Comparison of ENCODE assay signal across 11 mouse cellular contexts in the genomic region with DNA sequence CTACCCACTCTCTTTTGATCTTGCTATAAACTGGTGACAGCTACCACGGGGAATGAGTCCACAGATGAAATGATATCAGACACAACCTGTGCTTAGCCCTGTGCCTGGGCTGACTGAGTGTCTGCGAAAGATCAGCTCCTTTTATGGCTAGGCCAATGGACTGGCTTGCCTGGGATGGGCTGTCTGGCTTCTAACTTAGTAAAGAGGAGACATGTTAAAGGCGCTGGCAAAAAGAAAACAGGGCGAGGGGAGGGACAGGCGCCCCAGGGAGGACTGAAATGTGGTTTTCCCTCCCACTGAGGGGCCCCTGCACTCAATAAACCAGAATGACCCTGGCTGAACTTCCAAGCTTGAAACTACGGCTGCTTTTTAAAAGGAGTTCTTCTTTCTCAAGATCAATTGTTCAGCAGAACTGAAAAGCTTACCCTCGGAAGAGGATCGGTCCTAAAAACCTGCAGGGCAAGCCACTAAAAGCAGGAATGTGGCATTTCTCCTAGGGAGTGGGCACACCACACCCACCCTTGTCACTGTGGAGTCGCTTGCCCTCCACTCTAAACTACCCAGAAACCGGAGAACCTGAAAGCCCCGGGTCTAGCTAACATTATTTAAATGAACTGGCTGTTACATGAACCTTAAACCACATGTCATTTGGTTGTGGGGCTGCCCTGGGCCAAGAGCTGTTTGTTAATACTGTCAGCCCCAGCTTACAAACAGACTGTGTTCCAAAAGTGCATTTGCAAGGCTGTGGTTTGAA. TPM values are rescaled to one million over a fixed set of nuclear protein-coding genes. Genes with fewer than 3 reads are reported as not detected.
DNase-seq lines count a peak whose midpoint lies in the region; ATAC-seq lines count a peak whose summit lies in the region.
"Had no signal": no experiment of that assay in that cellular context is flagged by ENCODE, and none has a peak within 500 bp of the region (broad histone marks: within the 10 kb centered on the region; RNA-seq: fewer than 3 reads in every experiment).

No protein-coding gene starts in this region.

- H3K27ac ChIP-seq in forebrain, embryonic 11.5 days (ENCODE audit: low read depth, low read length) = no peak overlapping the region; the same call in 1 of the 2 replicates
- H3K27ac ChIP-seq in forebrain, embryonic 16.5 days (ENCODE audit: low read length) = no peak overlapping the region
- 0 out of 2 replicates have a peak overlapping the region, but pooled peaks have one; percentile 5 for H3K27ac ChIP-seq in kidney, embryonic 16.5 days (ENCODE audit: low read length)
- 0 out of 2 replicates have a peak overlapping the region, but pooled peaks have one; percentile 7 for H3K27ac ChIP-seq in intestine, embryonic 15.5 days
- peak overlapping the region; percentile 37; the same call in 1 of the 2 replicates for H3K27ac ChIP-seq in neural tube, embryonic 15.5 days (replicated peaks)
- H3K27ac ChIP-seq: liver, embryonic 13.5 days had no signal

- intact Hi-C loops in left cerebral cortex, postnatal 25 days (cut with DNase I) = no loop called here

- H3K9ac ChIP-seq in forebrain, embryonic 11.5 days (ENCODE audit: low read length) = peak overlapping the region; percentile 20
- H3K9ac ChIP-seq in forebrain, embryonic 16.5 days (replicated peaks; ENCODE audit: low read depth, low read length) = no peak overlapping the region
- H3K9ac ChIP-seq in kidney, embryonic 16.5 days (replicated peaks; ENCODE audit: low read length) = no peak overlapping the region
- H3K9ac ChIP-seq in intestine, embryonic 15.5 days = no peak overlapping the region
- no peak overlapping the region for H3K9ac ChIP-seq in neural tube, embryonic 15.5 days (replicated peaks)
- H3K9ac ChIP-seq: liver, embryonic 13.5 days had no signal

- H3K9me3 ChIP-seq in forebrain, embryonic 11.5 days (ENCODE audit: control insufficient read depth, low read length) = no peaks in the 10 kb centered on the region
- no peaks in the 10 kb centered on the region for H3K9me3 ChIP-seq in forebrain, embryonic 16.5 days (ENCODE audit: control insufficient read depth, low read length)
- no peaks in the 10 kb centered on the region for H3K9me3 ChIP-seq in kidney, embryonic 16.5 days (ENCODE audit: low read length)
- no peaks in the 10 kb centered on the region for H3K9me3 ChIP-seq in intestine, embryonic 15.5 days
- no peaks in the 10 kb centered on the region for H3K9me3 ChIP-seq in neural tube, embryonic 15.5 days (replicated peaks)
- H3K9me3 ChIP-seq: liver, embryonic 13.5 days had no signal

- no peaks in the 10 kb centered on the region; the same call in 1 of the 2 replicates for H3K27me3 ChIP-seq in forebrain, embryonic 11.5 days (ENCODE audit: control insufficient read depth, insufficient read depth, low read length)
- 0 out of 2 replicates have a peak, but pooled peaks cover 3% of the 10 kb centered on the region for H3K27me3 ChIP-seq in forebrain, embryonic 16.5 days (replicated peaks; ENCODE audit: control insufficient read depth, insufficient read depth, low read length)
- peaks cover 4% of the 10 kb centered on the region; the same call in 1 of the 2 replicates for H3K27me3 ChIP-seq in kidney, embryonic 16.5 days (ENCODE audit: insufficient read depth, low read length)
- H3K27me3 ChIP-seq in intestine, embryonic 15.5 days (replicated peaks) = no peaks in the 10 kb centered on the region
- peaks cover 9% of the 10 kb centered on the region; the same call in 1 of the 2 replicates for H3K27me3 ChIP-seq in neural tube, embryonic 15.5 days (replicated peaks)

- no peaks in the 10 kb centered on the region for H3K36me3 ChIP-seq in forebrain, embryonic 11.5 days (ENCODE audit: control insufficient read depth, insufficient read depth, low read length)
- H3K36me3 ChIP-seq in forebrain, embryonic 16.5 days (ENCODE audit: control insufficient read depth, insufficient read depth) = no peaks in the 10 kb centered on the region
- H3K36me3 ChIP-seq in kidney, embryonic 16.5 days (ENCODE audit: insufficient read depth, low read length) = no peaks in the 10 kb centered on the region
- H3K36me3 ChIP-seq in intestine, embryonic 15.5 days = no peaks in the 10 kb centered on the region
- H3K36me3 ChIP-seq in neural tube, embryonic 15.5 days = no peaks in the 10 kb centered on the region
- H3K36me3 ChIP-seq: liver, embryonic 13.5 days had no signal

- peak; percentile 53 for DNase-seq in forebrain, embryonic 11.5 days (ENCODE audit: low spot score)
- no peak for DNase-seq in kidney, adult 8-10 months
- no peak for DNase-seq in left cerebral cortex, postnatal 25 days (ENCODE audit: low spot score in 2 of 2)
- no peak for DNase-seq in right cerebral cortex, postnatal 36 days (ENCODE audit: low spot score in 2 of 2)
- DNase-seq: kidney, adult 18-20 months; liver, embryonic 13.5 days had no signal

- no peak for ATAC-seq in forebrain, embryonic 11.5 days (replicated peaks; ENCODE audit: low FRiP score)
- no peak for ATAC-seq in forebrain, embryonic 16.5 days
- ATAC-seq in kidney, embryonic 16.5 days (ENCODE audit: low FRiP score, low TSS enrichment) = peak; percentile 62; the same call in 1 of the 2 replicates
- ATAC-seq in intestine, embryonic 15.5 days = peak; percentile 74
- peak; percentile 46; the same call in 1 of the 2 replicates for ATAC-seq in neural tube, embryonic 15.5 days (ENCODE audit: low FRiP score)

- 9% methylated on average over 11 of the region's 11 CpGs for WGBS in forebrain, embryonic 11.5 days
- WGBS in forebrain, embryonic 16.5 days = 12% methylated on average over 11 of the region's 11 CpGs
- 9% methylated on average over 11 of the region's 11 CpGs for WGBS in kidney, embryonic 16.5 days
- 13% methylated on average over 11 of the region's 11 CpGs for WGBS in intestine, embryonic 15.5 days
- 13% methylated on average over 11 of the region's 11 CpGs for WGBS in neural tube, embryonic 15.5 days

- H3K4me1 ChIP-seq in forebrain, embryonic 11.5 days (replicated peaks; ENCODE audit: control insufficient read depth, insufficient read depth, low read length) = peaks cover 8% of the 10 kb centered on the region; the same call in 1 of the 2 replicates
- H3K4me1 ChIP-seq in forebrain, embryonic 16.5 days (replicated peaks; ENCODE audit: control insufficient read depth, insufficient read depth, low read length) = peaks cover 6% of the 10 kb centered on the region; the same call in 1 of the 2 replicates
- peaks cover 21% of the 10 kb centered on the region for H3K4me1 ChIP-seq in kidney, embryonic 16.5 days (ENCODE audit: insufficient read depth, low read length)
- no peaks in the 10 kb centered on the region; the same call in 1 of the 2 replicates for H3K4me1 ChIP-seq in intestine, embryonic 15.5 days (replicated peaks)
- H3K4me1 ChIP-seq in neural tube, embryonic 15.5 days = peaks cover 13% of the 10 kb centered on the region
- H3K4me1 ChIP-seq: liver, embryonic 13.5 days had no signal

- no peak overlapping the region for H3K4me3 ChIP-seq in forebrain, embryonic 11.5 days (ENCODE audit: low read depth, low read length)
- H3K4me3 ChIP-seq in forebrain, embryonic 16.5 days (replicated peaks; ENCODE audit: low read length) = no peak overlapping the region
- H3K4me3 ChIP-seq in kidney, embryonic 16.5 days (ENCODE audit: low read length) = no peak overlapping the region
- H3K4me3 ChIP-seq in intestine, embryonic 15.5 days (replicated peaks) = no peak overlapping the region
- no peak overlapping the region for H3K4me3 ChIP-seq in neural tube, embryonic 15.5 days (replicated peaks)
- H3K4me3 ChIP-seq: erythroblast, embryonic 14.5 days; liver, embryonic 13.5 days had no signal

- 0 out of 2 replicates have a peak overlapping the region, but pooled peaks have one; percentile 8 for H3K4me2 ChIP-seq in forebrain, embryonic 11.5 days (ENCODE audit: low read depth, low read length, severe bottlenecking)
- no peak overlapping the region for H3K4me2 ChIP-seq in forebrain, embryonic 16.5 days (ENCODE audit: low read length)
- 0 out of 2 replicates have a peak overlapping the region, but pooled peaks have one; percentile 1 for H3K4me2 ChIP-seq in kidney, embryonic 16.5 days (replicated peaks; ENCODE audit: low read depth, low read length)
- H3K4me2 ChIP-seq in intestine, embryonic 15.5 days (replicated peaks) = no peak overlapping the region
- 0 out of 2 replicates have a peak overlapping the region, but pooled peaks have one; percentile 5 for H3K4me2 ChIP-seq in neural tube, embryonic 15.5 days
- H3K4me2 ChIP-seq: liver, embryonic 13.5 days had no signal

RNA-seq across cellular contexts. Expression of a gene that starts 17.8 kb away (rescaled TPM):
- polyA plus RNA-seq in forebrain, embryonic 11.5 days (2014; fragmentation: Nextera tagmentation; extraction: Ambion mirVana) = 102 and 107 TPM in 2 replicates
- polyA plus RNA-seq in forebrain, embryonic 16.5 days (2015; fragmentation: Nextera tagmentation; extraction: Ambion mirVana) = 33.4 and 44.9 TPM in 2 replicates
- polyA plus RNA-seq in kidney, embryonic 16.5 days (2015; fragmentation: Nextera tagmentation; extraction: Ambion mirVana) = 166 and 172 TPM in 2 replicates
- polyA plus RNA-seq in intestine, embryonic 15.5 days (2015; fragmentation: Nextera tagmentation; extraction: Ambion mirVana) = 93.8 and 109 TPM in 2 replicates
- 70.1 and 71.1 TPM in 2 replicates for polyA plus RNA-seq in neural tube, embryonic 15.5 days (2015; fragmentation: Nextera tagmentation; extraction: Ambion mirVana)
- 1 to 10 TPM; 2.4 to 2.5 TPM for total RNA-seq in left cerebral cortex, postnatal 25 days (2021)
- polyA plus RNA-seq: erythroblast, embryonic 14.5 days had no signal

RNA-seq across cellular contexts. Expression of a gene that starts 57.7 kb away (rescaled TPM):
- polyA plus RNA-seq in forebrain, embryonic 11.5 days (2014; fragmentation: Nextera tagmentation; extraction: Ambion mirVana) = 1.3 and 1.4 TPM in 2 replicates
- polyA plus RNA-seq in forebrain, embryonic 16.5 days (2015; fragmentation: Nextera tagmentation; extraction: Ambion mirVana) = 0.84 and 1.0 TPM in 2 replicates
- polyA plus RNA-seq in kidney, embryonic 16.5 days (2015; fragmentation: Nextera tagmentation; extraction: Ambion mirVana) = 3.2 and 3.5 TPM in 2 replicates
- 2.8 and 3.2 TPM in 2 replicates for polyA plus RNA-seq in intestine, embryonic 15.5 days (2015; fragmentation: Nextera tagmentation; extraction: Ambion mirVana)
- 1.3 and 2.1 TPM in 2 replicates for polyA plus RNA-seq in neural tube, embryonic 15.5 days (2015; fragmentation: Nextera tagmentation; extraction: Ambion mirVana)
- under 1 TPM; 0.80 to 0.87 TPM for total RNA-seq in left cerebral cortex, postnatal 25 days (2021)
- polyA plus RNA-seq: erythroblast, embryonic 14.5 days had no signal

Comparison
In these comparisons a context has a peak if more than half of its experiments do, and no peak if none do; other contexts are left out.
1. H3K4me2 ChIP-seq: peak in forebrain, embryonic 11.5 days (single experiment), kidney, embryonic 16.5 days (single experiment) and neural tube, embryonic 15.5 days (single experiment); none in forebrain, embryonic 16.5 days (single experiment) and intestine, embryonic 15.5 days (single experiment).
2. ATAC-seq: peak in kidney, embryonic 16.5 days (single experiment), intestine, embryonic 15.5 days (single experiment) and neural tube, embryonic 15.5 days (single experiment); none in forebrain, embryonic 11.5 days (single experiment) and forebrain, embryonic 16.5 days (single experiment).
3. H3K27ac ChIP-seq: peak in kidney, embryonic 16.5 days (single experiment), intestine, embryonic 15.5 days (single experiment) and neural tube, embryonic 15.5 days (single experiment); none in forebrain, embryonic 11.5 days (single experiment) and forebrain, embryonic 16.5 days (single experiment).